Mouse (Mus musculus) neural tube, embryonic 14.5 days (tissue): ENCODE results near the gene Tspo2. TPM values are rescaled to one million over a fixed set of nuclear protein-coding genes. Genes with fewer than 3 reads are reported as not detected.
A peak's percentile ranks its signal among the peaks of the same experiment; 100 is the strongest.
"Not testable (repeated sequence)": the region's sequence is repeated elsewhere in the genome, so short reads cannot be mapped to it uniquely, and the experiment has no call there.

ENCODE experiments used
- ATAC-seq: fragments of 200-750 bp; cut with Nextera tagmentation; 2 replicates; pipeline ENCODE4 v1.8.0; 2017; ENCODE audit warnings: low read depth, mild to moderate bottlenecking, moderate TSS enrichment, moderate library complexity
- H3K27ac ChIP-seq: fragments of 300-500 bp; sonication (generic); 2 replicates; pipeline ENCODE4 v1.5.1; 2014; ENCODE audit warnings: low read depth, mild to moderate bottlenecking, control low read depth, low read length, moderate library complexity, mixed read lengths
- H3K27me3 ChIP-seq: fragments of 300-500 bp; sonication (generic); 2 replicates; pipeline ENCODE4 v1.6.1; 2014; ENCODE audit warnings: low read length; ENCODE audit not compliant: control insufficient read depth, insufficient read depth
- H3K36me3 ChIP-seq: fragments of 300-500 bp; sonication (generic); 2 replicates; pipeline ENCODE4 v1.6.1; 2014; ENCODE audit warnings: low read length, mixed read lengths; ENCODE audit not compliant: control insufficient read depth, insufficient read depth
- H3K4me1 ChIP-seq: fragments of 300-500 bp; sonication (generic); 2 replicates; pipeline ENCODE4 v1.6.1; 2014; ENCODE audit warnings: low read length; ENCODE audit not compliant: control insufficient read depth, insufficient read depth
- H3K4me2 ChIP-seq: fragments of 300-500 bp; sonication (generic); 2 replicates; pipeline ENCODE4 v1.6.1; 2014; ENCODE audit warnings: mild to moderate bottlenecking, low read depth, low read length, control low read depth
- H3K4me3 ChIP-seq: fragments of 300-500 bp; sonication (generic); 2 replicates; pipeline ENCODE4 v1.5.1; 2014; ENCODE audit warnings: low read depth, low read length, control low read depth, mixed read lengths
- H3K9ac ChIP-seq: fragments of 300-500 bp; sonication (generic); replicated peaks from 2 replicates; pipeline ENCODE4 v1.6.1; 2014; ENCODE audit warnings: low read depth, mild to moderate bottlenecking, control low read depth, low read length, mixed read lengths
- H3K9me3 ChIP-seq: fragments of 300-500 bp; sonication (generic); 2 replicates; pipeline ENCODE4 v1.6.1; 2016; ENCODE audit warnings: low read length; ENCODE audit not compliant: control insufficient read depth
- WGBS: fragments of 180-500 bp; shearing (Covaris S2); extraction: QIAGEN DNeasy Blood & Tissue Kit; methylation state at CpG from one replicate; pipeline ENCODE4 v1.1.7; 2014; 5-methylcytosine and 5-hydroxymethylcytosine counted together
- polyA plus RNA-seq: library from polyadenylated mRNA; unstranded; fragments of >200 nt; fragmentation: Nextera tagmentation; extraction: Ambion mirVana; gene quantifications from 2 replicates; pipeline ENCODE4 v1.2.1, GENCODE M21; 2014

Gene Tspo2
- polyA plus RNA-seq, 1 experiment from 2014 or later: 1.6 TPM

DNA sequence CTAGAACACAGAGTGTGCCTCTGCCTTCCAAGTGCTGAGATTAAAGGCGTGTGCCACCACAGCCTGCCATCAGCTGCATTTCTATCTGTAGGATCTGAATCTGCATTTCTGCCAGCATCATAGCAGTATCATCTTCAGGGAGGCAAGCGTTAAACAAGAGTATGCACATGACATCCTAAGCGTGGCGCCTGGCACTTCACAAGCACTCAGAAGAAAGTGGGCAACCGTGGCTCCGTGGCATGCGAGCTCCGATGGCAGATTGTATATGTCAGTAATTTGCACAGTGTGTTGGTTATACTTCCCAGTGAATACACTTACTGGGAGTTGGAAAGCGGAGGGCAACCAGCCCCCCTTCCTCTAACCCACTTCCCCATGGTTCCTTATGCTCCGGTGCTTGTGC is 28.6 kb upstream of the Tspo2 start:
- no peaks in the 10 kb centered on the region for H3K36me3 ChIP-seq
- no peak overlapping the region for H3K4me3 ChIP-seq
- no peaks in the 10 kb centered on the region for H3K4me1 ChIP-seq
- H3K4me2 ChIP-seq: no peak overlapping the region
- ATAC-seq: no peak
- 84% methylated on average over 10 of the region's 10 CpGs for WGBS
- H3K27ac ChIP-seq: no peak overlapping the region
- no peaks in the 10 kb centered on the region for H3K27me3 ChIP-seq
- H3K9me3 ChIP-seq: no peaks in the 10 kb centered on the region
- no peak overlapping the region for H3K9ac ChIP-seq

DNA sequence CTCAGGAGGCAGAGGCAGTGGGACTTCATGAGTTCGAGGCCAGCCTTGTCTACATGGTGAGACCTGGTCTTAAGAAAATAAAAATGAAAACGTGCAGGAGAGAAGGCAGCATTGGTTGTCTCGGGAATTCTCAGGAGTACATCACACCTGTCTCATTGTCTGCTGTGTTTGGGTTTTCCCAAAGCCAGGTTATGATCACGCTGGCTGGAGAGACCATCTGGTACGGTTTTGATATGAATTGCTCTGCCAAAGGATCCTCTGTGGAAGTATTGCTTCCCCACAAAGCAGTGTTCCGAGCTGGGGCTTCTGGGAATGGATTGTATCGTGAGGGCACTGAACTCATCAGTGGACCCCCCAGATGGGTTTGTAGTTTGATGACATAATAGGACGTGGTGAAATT is 24.1 kb upstream of the Tspo2 start:
- no peaks in the 10 kb centered on the region for H3K36me3 ChIP-seq
- no peak overlapping the region for H3K4me2 ChIP-seq
- no peaks in the 10 kb centered on the region for H3K27me3 ChIP-seq
- no peaks in the 10 kb centered on the region for H3K4me1 ChIP-seq
- H3K27ac ChIP-seq: no peak overlapping the region
- H3K9ac ChIP-seq: no peak overlapping the region
- no peak overlapping the region for H3K4me3 ChIP-seq
- 85% methylated on average over 8 of the region's 8 CpGs for WGBS
- ATAC-seq: no peak
- no peaks in the 10 kb centered on the region for H3K9me3 ChIP-seq

DNA sequence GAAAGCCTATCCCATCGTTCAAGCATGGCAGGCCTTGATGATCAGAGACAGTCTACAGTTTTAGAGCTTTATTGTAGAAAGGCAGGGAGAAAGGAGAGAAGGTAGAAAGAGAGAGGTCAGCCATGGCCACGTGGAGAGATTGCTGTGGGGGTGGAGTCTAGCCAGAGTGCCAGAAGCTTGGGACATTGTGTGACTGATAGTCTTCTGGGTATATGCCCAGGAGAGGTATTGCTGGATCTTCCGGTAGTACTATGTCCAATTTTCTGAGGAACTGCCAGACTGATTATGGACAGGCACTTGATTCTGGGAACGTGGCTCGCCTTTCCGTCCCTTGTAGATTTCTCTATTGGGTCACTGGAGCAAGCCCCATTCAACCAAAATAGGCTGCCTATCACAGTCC is 23.0 kb upstream of the Tspo2 start:
- not testable (repeated sequence) for H3K9ac ChIP-seq, H3K4me2 ChIP-seq, H3K27ac ChIP-seq, H3K4me3 ChIP-seq, ATAC-seq, H3K27me3 ChIP-seq, H3K36me3 ChIP-seq, H3K9me3 ChIP-seq, H3K4me1 ChIP-seq
- WGBS: 86% methylated on average over 6 of the region's 6 CpGs

DNA sequence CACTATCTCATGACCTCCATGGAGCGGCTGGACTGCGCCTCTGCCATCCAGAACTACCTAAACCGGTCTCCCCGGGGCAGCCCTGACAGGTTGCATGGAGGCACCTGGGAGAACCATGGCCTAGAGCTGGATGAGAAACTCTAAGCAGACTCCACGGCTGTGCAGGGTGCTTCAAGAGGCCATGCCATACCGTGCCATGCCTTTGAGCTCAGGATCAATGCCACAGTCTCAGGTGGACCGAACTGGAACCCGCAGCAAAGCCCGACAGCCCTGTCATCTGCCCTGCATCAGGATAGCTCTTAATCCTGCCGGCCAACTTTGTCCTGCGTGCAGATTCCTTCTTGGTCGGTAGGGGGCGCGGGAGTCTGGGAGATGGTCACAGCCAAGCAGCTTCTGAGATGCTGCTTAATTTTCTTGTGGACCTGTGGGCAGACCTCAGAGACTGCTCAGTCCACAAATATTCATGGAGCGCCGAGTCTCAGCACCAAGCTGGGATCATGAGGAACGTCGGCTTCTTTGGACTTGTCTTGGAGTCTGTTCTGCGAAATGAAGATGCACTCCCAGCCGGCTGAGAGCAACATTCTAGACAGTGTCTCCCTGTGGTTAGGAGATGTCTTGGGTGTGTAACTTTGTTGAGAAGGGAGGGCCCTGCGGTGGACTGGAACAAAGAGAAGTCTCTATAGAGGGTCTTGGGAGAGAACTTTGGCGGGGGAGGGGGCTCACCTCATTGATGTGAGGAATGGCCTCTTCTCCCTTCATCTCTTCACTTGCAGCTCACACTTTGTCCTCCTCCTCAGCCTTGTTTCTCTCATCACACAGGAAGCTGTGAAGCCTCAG is 16.3 kb upstream of the Tspo2 start:
- H3K4me3 ChIP-seq: no peak overlapping the region
- 0 out of 2 replicates have a peak, but pooled peaks cover 3% of the 10 kb centered on the region for H3K4me1 ChIP-seq
- 11% methylated on average over 22 of the region's 22 CpGs for WGBS
- H3K27me3 ChIP-seq: no peaks in the 10 kb centered on the region
- peak; percentile 85 for ATAC-seq
- H3K4me2 ChIP-seq: peak overlapping the region; percentile 26; the same call in 1 of the 2 replicates
- no peaks in the 10 kb centered on the region for H3K36me3 ChIP-seq
- no peaks in the 10 kb centered on the region for H3K9me3 ChIP-seq
- no peak overlapping the region for H3K9ac ChIP-seq
- H3K27ac ChIP-seq: no peak overlapping the region

DNA sequence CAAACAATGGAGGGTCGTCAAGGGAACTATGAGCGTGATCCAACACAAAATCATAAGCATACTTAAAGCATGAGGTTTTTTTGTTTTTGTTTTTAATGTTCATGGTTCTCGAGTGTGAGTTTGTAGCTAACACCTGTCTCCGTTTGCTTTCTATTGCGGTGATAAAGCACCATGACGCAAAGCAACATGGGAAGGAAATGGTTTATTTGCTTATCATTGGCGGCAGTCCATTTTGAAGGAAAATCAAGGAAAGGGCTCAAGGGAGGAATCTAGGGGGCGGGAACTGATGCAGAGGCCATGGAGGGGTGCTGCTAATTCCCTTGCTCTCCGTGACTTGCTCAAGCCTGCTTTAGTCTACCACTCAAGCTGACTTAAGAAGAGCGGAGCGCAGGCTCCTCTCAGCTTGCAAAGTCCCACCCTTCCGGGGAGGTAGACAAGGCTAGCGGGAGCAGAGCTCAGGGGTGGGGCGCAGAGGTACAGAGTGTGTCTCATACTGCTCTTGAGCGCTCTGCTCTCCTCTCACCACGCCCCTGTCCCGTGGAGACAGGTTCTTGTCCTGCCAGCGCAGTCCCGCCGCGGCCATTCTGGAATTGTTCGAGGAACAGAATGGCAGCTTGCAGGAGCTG is 15.6 kb upstream of the Tspo2 start:
- no peak overlapping the region for H3K27ac ChIP-seq
- H3K4me3 ChIP-seq: no peak overlapping the region
- H3K4me2 ChIP-seq: peak overlapping the region; percentile 26; the same call in 1 of the 2 replicates
- 39% methylated on average over 22 of the region's 22 CpGs for WGBS
- no peak overlapping the region for H3K9ac ChIP-seq
- H3K9me3 ChIP-seq: no peaks in the 10 kb centered on the region
- no peaks in the 10 kb centered on the region for H3K27me3 ChIP-seq
- H3K36me3 ChIP-seq: no peaks in the 10 kb centered on the region
- ATAC-seq: peak; percentile 56
- 0 out of 2 replicates have a peak, but pooled peaks cover 3% of the 10 kb centered on the region for H3K4me1 ChIP-seq

DNA sequence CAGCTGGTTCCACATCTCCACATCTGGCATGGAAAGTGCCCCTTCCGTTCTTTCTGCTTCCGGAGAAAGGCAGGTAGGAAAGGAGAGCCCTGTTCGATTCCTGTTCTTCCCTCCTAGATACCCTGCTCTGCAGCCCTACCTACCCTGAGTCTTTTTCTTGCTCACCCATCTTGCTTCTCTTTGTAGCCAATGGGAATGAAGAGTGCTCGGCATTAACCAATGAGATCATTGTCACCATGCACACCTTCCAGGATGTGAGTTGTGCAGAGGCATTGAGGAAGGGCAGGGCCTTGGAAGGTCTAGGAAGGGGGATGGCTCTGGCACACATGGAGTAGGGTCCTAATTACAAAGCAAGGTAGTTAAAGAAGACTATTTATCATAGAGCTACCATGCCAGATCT is 12.1 kb upstream of the Tspo2 start:
- Histone ChIP-seq H3K4me2 (no peak overlapping the region), H3K4me1 (0 out of 2 replicates have a peak, but pooled peaks cover 3% of the 10 kb centered on the region), H3K9me3 (no peaks in the 10 kb centered on the region), H3K4me3 (no peak overlapping the region), H3K36me3 (no peaks in the 10 kb centered on the region), H3K27me3 (no peaks in the 10 kb centered on the region), H3K27ac (no peak overlapping the region), H3K9ac (no peak overlapping the region)
- ATAC-seq: no peak
- WGBS: 95% methylated on average over 4 of the region's 4 CpGs

DNA sequence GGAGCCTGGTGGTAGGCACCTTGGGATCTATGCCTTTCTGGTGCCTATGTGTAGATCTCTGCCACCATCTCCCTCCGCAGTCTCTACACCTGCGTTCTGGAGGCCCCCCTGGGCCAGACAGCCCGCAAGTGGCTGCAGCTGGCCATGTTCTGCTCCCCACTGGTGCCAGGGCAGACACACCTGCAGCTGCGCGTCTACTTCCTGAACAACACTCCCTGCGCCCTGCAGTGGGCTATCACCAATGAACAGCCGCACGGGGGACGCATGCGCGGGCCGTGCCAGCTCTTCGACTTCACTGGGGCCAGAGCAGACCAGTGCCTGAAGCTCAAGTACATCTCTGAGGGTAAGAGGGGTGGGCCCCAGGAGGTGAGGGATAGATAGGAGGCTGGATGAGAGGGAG is 10.8 kb upstream of the Tspo2 start:
- ATAC-seq: no peak
- 98% methylated on average over 13 of the region's 13 CpGs for WGBS

DNA sequence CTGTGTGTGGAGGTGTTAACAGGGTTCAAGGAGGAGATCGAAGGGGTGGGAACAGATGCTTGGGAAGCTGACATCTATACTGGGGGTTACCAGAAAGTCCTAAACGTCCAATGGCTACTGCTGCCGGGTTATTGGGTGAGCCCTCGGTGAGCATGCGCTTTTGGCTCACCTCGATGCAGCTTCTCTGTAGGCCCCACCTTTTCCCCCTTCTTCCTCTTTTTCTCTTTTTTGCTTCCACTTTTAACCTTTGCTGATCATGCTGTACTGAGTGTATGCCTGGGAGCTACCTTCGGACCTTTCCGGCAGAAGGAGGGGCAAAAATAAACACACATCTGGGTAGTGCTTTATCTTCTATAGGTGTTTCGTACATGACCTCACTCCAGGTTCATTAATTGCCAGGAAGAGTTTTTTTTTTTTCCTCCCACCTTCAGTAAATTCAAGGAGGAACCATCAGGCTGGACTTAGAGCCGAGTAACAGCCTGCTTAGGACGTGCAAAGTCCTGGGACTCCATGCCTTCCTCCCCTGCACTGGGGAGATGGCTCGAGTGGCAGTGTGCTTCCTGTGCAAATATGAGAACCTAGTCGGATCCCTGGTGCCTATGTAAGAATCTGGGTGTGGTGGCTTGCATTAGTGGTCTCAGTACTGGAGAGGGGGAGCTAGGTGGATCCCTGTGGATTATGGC is 6.8 kb upstream of the Tspo2 start:
- H3K4me1 ChIP-seq: no peaks in the 10 kb centered on the region
- no peaks in the 10 kb centered on the region for H3K9me3 ChIP-seq
- H3K27ac ChIP-seq: no peak overlapping the region
- ATAC-seq: no peak
- H3K36me3 ChIP-seq: no peaks in the 10 kb centered on the region
- H3K9ac ChIP-seq: no peak overlapping the region
- 94% methylated on average over 13 of the region's 13 CpGs for WGBS
- H3K4me2 ChIP-seq: no peak overlapping the region
- no peaks in the 10 kb centered on the region for H3K27me3 ChIP-seq
- no peak overlapping the region for H3K4me3 ChIP-seq

More for the DNA sequence above, 10.8 kb upstream of the Tspo2 start:
- Histone ChIP-seq H3K9me3 (no peaks in the 10 kb centered on the region), H3K4me3 (no peak overlapping the region), H3K4me2 (no peak overlapping the region), H3K36me3 (no peaks in the 10 kb centered on the region), H3K27ac (no peak overlapping the region), H3K4me1 (no peaks in the 10 kb centered on the region), H3K9ac (no peak overlapping the region), H3K27me3 (no peaks in the 10 kb centered on the region)

DNA sequence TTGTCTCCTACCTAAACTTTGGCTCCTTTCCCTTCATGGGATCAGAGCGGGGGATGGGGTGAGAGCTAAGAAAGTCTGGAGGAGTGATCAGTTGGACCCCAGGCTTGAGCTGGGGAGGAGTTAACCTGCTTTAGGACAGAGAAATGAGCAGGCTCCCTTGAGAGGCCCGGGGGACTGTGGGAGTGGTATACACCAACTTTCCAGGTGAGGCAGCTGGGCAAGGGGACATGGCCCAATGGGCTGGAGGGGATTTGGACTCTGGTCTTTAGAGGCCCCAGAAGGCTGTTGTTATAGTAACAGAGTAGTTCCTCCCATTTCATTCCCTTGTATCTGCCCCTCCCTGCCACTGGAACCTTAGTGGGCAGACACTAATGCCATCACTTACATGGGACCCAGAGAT is 4.6 kb upstream of the Tspo2 start:
- WGBS: 90% methylated on average over 2 of the region's 2 CpGs
- no peaks in the 10 kb centered on the region for H3K4me1 ChIP-seq
- H3K27me3 ChIP-seq: no peaks in the 10 kb centered on the region
- H3K36me3 ChIP-seq: no peaks in the 10 kb centered on the region
- no peak overlapping the region for H3K27ac ChIP-seq
- no peak for ATAC-seq
- H3K4me3 ChIP-seq: no peak overlapping the region
- H3K9ac ChIP-seq: no peak overlapping the region
- no peaks in the 10 kb centered on the region for H3K9me3 ChIP-seq
- H3K4me2 ChIP-seq: no peak overlapping the region
